Mouse (Mus musculus): ENCODE data around the gene Plekhg3. TPM values are rescaled to one million over a fixed set of nuclear protein-coding genes. Genes with fewer than 3 reads are reported as not detected.

The Plekhg3 gene
- polyA plus RNA-seq, 1 experiment, result 13.3 TPM

- 79% methylated on average over 12 of the region's 12 CpGs for WGBS
- no peak for DNase-seq (ENCODE audit: low read depth, low spot score)
Measured at GRCm38 (mm10) chr12:76518909-76519842, 11.5 kb upstream of the Plekhg3 start.

GRCm38 (mm10) chr12:76523654-76524053 lies 7.0 kb upstream of the Plekhg3 start:
- 53% methylated on average over 5 of the region's 5 CpGs for WGBS

GRCm38 (mm10) chr12:76524915-76525314 lies 5.8 kb upstream of the Plekhg3 start:
- WGBS, result 94% methylated on average over 3 of the region's 3 CpGs

More at GRCm38 (mm10) chr12:76523654-76524053, 7.0 kb upstream of the Plekhg3 start:
- DNase-seq (ENCODE audit: low read depth, low spot score), result no peak

GRCm38 (mm10) chr12:76527245-76527881 lies 3.3 kb upstream of the Plekhg3 start:
- no peak for DNase-seq (ENCODE audit: low read depth, low spot score)
- WGBS, result 24% methylated on average over 9 of the region's 9 CpGs

More at GRCm38 (mm10) chr12:76524915-76525314, 5.8 kb upstream of the Plekhg3 start:
- DNase-seq (ENCODE audit: low read depth, low spot score), result no peak

DNA sequence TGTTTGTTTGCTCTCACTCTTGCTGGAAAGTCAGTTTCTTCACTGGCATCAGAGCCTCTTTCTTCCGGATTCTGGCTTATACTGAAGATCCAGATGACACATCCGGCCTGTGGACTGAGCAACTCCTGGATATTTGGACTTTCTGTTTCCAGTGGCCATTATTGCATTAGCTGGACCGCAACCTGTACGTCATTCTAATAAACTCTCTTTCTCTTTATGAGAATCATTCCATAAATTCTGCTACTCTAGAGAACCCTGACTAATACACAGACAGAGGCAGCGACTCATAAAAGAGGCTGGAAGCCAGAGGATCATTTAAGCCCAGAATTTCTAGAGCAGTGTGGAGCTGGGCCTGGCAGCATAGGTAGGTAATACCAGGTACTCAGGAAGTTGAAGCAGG lies 1.9 kb upstream of the Plekhg3 start:
- 62% methylated on average over 5 of the region's 5 CpGs for WGBS
- DNase-seq (ENCODE audit: low read depth, low spot score), result no peak

DNA sequence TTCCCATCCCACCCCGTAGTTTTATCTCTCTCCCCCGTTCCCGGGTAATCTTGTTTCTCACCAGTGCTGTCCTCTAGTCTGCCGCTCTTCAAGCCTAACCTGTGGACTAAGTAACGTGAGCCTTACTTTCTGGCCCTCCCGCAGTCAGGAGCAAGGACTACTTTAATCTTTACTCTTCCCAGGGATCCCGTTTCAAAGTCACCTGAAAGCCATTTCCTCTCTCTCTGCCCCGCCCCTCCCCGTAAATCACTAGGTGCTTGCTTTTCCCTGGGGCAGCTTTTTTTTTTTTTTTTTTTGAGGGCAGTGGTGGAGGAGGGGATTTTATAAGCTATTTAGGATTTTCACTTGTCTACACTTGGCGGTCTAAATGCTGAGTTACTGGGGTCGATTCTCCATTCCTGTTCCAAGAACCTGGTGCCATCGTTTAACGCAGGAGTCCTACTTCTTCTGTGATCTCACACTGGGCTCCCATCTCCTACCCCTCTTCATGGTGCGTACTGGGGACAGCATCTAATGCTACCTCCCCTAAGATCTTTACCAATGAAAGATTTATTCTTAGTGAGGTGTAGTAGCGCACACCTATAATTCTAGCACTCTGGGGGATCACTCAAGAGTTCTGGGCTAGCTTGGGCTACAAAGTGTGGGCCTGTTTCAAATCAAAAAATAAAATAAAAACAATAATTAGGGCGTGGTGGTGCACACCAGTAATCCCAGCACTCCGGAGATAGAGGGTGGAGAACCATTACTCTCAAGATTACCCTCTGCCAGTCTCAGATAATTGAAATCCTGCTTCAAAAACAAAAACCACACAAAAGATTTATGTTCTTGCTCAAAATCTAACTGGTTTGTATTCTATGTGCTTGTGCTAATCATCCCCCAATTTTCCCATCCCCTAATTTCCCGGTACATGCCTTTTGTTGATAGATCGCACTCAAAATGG lies 1.6 kb downstream of the Plekhg3 start:
- DNase-seq (ENCODE audit: low read depth, low spot score), result no peak
- 29% methylated on average over 19 of the region's 19 CpGs for WGBS

DNA sequence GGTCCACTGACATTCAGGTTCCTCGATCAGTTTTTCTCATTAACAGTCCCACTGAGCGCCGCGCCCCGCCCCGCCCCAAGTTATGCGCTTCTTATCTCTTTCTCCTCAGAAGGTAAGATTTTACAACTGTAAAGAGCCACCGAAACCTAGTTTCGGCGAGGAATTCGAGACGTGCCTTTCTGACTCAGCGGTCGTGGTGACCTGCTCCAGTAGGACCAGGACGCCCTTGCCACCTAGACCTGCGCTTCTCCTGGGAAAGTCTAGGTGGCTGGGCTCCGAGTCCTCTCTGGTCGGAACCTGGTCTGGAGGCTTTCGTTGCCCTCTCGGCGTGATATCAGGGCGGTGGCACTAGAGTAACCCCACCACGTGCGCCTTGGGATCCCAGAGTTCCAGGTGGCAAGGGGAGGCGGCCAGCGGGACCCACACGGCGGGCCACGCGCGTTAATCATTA lies 2.3 kb downstream of the Plekhg3 start:
- WGBS, result 1% methylated on average over 31 of the region's 31 CpGs
- DNase-seq (ENCODE audit: low read depth, low spot score), result no peak

DNA sequence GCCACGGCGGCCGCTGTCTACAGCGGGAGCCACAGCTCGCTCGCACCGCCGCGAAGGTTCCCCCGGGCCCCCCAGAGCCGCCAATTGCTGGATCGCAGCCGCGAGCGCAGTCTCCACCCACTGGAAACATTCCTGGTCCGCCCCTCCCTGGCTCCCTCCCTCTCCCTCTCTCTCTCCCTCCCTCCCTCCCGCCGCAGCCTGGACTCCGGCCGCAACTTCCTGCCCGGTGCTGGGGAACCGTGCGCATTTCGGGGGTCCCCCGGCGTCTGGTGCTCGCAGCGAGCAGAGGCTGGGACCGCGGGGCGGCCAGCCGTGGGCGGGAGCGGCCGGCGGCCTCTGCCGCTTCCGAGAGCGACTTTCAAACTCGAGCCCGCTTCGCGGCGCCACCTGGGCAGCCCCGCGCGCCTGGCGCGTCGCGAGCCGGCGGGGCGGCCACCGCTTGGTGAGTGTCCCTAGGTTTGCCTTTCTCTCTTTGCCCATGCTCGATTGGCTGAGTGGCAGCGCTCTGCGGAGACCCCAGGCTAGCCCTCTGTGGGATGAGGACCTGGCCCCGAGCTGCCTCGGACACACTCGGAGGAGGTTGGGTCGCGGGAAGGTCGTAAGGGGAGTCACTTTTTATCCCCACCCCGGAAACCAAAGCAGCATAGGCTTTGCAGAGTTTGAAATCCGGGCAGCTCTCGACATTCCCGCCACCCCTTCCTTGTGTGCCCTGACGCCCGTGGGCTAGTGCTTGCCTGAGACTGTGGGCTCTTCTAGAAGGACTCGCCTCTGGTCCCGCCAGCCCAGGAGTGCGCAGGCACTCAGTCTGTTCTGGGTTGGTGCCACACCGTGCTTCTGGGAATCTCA lies 2.9 kb downstream of the Plekhg3 start:
- DNase-seq (ENCODE audit: low read depth, low spot score), result no peak
- 1% methylated on average over 74 of the region's 74 CpGs for WGBS

DNA sequence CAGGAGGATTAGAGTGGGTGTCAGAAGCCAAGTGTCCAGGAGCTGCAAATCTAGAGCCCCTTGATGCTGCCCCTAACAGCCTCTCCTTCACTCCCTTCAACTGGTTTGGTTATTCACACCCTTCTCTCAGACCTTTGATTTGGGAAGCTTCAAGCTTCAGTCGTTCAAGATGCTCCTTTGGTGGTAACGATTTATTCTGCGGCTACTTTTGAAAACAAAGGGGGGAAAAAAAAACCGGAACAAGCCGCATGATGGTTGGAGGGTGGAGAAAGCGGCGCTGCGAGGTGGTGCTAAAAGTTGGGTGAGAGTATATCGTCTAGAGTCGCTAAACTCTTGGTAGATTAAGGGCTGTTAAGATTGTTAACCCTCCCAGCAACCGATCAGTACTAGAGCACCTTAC lies 3.5 kb downstream of the Plekhg3 start:
- DNase-seq (ENCODE audit: low read depth, low spot score), result no peak
- 2% methylated on average over 11 of the region's 11 CpGs for WGBS

DNA sequence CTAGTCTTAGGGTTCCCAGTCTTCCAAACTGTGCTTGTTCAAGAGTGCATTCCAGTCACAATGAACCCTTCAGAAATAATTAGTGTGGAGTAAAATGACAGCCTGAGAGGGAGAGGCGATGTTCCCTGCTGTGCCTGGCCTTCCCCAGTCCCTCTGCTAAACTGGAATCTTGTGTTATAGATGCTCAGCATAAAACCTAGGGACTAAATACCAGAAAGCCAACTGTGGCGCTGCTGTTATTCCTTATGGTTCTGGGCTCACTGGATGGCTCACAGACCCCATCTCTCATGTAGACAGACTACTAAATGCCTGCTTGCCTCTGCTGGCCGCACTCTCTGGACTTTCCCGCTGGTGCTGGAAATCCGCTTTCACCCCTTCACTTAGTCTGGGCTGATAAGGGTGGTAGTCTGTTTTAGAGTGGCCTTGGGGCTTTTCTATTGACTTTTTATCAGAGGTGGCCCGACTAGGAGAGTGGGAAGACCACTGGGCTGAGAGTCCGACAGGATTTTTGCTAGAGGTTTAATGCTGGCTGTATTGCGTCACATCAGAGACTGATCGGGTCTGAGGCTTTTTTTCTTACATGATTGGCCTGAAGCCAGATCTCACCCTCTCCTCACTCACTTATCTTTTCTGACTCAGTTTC lies 4.1 kb downstream of the Plekhg3 start:
- WGBS, result 11% methylated on average over 9 of the region's 9 CpGs
- DNase-seq (ENCODE audit: low read depth, low spot score), result no peak

DNA sequence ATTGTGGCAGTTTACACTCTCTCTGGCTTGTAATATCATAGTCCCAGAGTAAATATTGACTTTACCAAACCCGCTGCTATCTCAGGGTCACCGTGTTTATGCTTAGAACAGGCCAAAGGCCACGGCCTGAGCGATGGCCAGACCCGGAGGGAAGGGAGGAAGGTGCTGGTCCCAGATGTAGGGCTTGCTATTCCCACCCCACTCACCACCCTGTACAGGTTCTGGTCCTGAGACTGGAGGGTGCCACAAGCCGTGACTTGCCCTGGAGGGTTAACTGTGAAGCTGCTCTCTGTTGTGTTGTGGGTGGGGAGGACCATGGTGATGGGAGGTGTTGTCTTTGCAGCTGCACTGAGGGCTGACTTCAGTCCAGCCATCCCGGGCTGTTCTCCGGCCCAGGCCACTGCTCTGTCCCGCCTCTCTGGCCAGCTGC lies 4.8 kb downstream of the Plekhg3 start:
- WGBS, result 9% methylated on average over 9 of the region's 9 CpGs
- no peak for DNase-seq (ENCODE audit: low read depth, low spot score)

GRCm38 (mm10) chr12:76536591-76537153 lies 6.0 kb downstream of the Plekhg3 start:
- 66% methylated on average over 8 of the region's 8 CpGs for WGBS
- DNase-seq (ENCODE audit: low read depth, low spot score), result no peak

- WGBS, result 60% methylated on average over 8 of the region's 8 CpGs
- DNase-seq (ENCODE audit: low read depth, low spot score), result no peak
Measured at GRCm38 (mm10) chr12:76537434-76537833, 6.7 kb downstream of the Plekhg3 start.

- 67% methylated on average over 3 of the region's 3 CpGs for WGBS
Measured at GRCm38 (mm10) chr12:76540169-76540568, 9.5 kb downstream of the Plekhg3 start.

GRCm38 (mm10) chr12:76540701-76541221 lies 10.1 kb downstream of the Plekhg3 start:
- 22% methylated on average over 10 of the region's 10 CpGs for WGBS
- DNase-seq (ENCODE audit: low read depth, low spot score), result no peak

More at GRCm38 (mm10) chr12:76540169-76540568, 9.5 kb downstream of the Plekhg3 start:
- no peak for DNase-seq (ENCODE audit: low read depth, low spot score)

- no peak for DNase-seq (ENCODE audit: low read depth, low spot score)
- 30% methylated on average over 8 of the region's 8 CpGs for WGBS
Measured at GRCm38 (mm10) chr12:76541475-76541874, 10.8 kb downstream of the Plekhg3 start.

DNA sequence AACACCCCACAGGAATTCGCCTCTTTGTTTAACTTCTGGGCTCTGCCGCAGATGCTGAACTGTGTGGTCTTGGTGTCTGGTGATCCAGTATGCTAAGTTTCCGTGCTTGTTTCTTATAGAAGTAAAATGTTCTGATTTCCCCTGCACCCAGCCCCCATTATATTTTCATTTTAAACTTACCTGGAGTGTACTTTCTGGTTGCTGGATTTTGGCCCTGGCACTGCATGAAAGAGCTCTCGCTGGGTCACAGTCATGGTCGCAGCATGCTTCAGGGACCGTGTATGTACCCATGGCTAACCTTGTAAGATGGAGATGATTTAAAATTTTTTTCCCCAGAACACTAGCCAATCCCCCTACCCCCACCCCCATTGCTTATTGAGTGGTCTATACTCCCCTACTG lies 11.2 kb downstream of the Plekhg3 start:
- DNase-seq (ENCODE audit: low read depth, low spot score), result no peak
- 71% methylated on average over 6 of the region's 6 CpGs for WGBS

Measured in large intestine, adult 2 months (tissue).